Mouse (Mus musculus): Measurements from ENCODE around the gene Zfp260.

Zfp260 gene

DNA sequence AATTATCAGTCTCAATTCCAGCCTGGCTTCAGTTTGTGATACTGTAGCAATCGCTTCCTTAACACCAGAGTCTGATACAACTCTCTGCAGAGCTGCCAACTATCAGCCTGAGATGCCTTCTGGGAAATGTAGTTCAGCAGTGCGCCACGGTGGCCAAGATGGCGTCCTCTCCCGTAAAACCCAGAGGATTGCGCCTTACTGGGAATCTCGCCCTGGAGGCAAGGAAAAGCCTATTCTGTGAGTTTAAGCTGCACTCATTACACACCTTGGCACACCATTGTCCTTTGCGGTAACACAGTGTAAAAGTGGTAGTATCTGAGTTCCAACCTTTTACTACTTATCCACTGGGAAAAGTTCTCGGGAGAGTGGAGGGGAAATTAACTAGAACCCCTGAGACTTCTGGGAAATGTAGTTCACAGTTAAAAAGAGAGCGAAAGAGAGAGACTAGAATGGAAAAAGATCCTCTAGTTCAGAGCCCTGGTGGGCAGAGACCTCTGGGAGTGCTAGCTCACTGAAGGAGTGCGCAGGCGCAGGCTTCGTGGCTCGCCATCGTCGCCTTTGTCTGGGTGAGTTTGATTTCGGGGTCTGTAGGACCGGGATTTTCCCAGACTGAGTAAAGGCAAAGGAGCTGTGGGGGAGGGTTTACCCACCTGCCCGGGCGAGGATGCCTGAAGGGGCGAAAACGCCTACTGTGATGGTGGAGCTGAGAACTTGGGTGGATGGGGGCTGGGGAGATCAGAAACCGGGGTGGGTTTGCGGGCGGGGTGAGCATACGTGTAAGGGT, at the start of gene Zfp260:
Zfp260 (plus strand) TSS at position 132 of the 784 bp plus-strand sequence.
- DNase-seq (ENCODE audit: low read depth, low spot score): peak; percentile 99

DNA sequence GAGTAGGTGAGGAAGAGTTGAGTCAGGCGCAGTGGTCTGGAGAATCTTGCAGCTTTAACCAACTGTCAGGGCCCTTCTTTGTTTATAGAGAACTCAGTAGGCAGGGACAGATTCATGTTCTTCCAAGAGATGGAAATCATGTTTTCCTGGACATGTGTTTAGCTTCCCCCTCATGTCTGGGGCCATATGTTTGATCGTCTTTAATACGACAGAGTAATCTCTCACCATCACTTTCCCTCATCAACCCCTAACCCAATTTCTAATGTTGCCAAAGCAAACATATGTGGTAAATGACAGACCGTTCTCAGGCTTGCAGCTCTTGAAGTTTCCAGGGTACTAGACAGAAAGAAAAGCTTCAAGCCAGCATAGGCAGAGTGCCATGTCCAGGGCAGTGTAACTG, 46.5 kb upstream of the Zfp260 start:
- DNase-seq (ENCODE audit: low read depth, low spot score): no peak

DNA sequence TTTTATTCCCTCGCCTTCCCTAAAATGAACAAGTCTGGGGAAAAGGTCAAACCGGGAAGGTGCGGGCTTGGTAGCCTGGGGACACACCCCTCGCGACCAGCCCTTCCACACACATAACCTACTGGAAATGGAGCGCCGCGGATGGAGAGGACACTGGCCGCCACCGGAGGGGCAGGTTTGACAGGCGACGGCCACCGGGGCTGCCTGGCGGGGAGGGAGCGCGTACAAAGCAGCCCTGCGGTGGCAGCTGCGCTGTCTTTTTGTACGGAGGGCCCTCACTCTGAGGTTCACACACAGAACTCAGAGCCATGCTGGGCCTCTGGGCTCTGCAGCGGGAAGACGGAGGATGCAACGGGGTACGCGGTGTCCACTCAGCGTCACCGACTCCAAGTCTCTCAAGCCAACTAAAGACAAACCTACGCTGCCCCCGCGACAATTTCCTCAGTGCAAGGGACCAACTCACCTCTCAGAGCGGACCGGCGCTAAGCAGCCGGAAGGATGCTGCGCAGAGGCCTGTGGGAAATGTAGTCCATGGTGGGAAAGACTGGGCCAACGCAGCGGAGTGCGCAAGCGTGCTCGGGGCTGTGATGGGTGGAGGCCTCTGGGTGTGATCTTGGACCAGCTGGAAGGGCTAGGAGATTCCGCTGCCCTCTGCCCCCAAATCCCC, 43.6 kb upstream of the Zfp260 start, which contains the start of gene Zfp14:
Zfp14 (minus strand) TSS at position 499 of the 667 bp plus-strand sequence.
- DNase-seq (ENCODE audit: low read depth, low spot score): peak; percentile 93

DNA sequence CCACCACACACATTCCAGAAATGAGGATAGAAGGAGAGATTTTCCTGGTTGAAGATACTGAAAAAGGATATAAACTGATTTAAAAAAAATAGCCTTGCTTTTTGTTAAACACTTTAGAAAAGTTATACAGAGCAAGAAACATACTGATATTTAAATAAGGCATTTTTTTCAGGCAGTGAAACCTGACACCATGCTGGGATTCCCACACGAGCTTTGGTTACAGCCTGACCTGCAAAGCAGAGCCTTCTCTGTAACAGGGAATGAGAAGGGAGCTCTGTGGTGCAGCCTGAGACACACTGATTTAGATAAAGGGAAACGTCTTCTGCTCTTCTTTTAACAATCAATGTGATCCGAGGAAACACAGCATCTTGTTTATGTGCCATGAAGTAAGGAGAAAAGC, 41.0 kb upstream of the Zfp260 start:
- no peak for DNase-seq (ENCODE audit: low read depth, low spot score)

- no peak for DNase-seq (ENCODE audit: low read depth, low spot score)
Observed at GRCm38 (mm10) chr7:30060341-30060740, 34.2 kb upstream of the Zfp260 start.

DNA sequence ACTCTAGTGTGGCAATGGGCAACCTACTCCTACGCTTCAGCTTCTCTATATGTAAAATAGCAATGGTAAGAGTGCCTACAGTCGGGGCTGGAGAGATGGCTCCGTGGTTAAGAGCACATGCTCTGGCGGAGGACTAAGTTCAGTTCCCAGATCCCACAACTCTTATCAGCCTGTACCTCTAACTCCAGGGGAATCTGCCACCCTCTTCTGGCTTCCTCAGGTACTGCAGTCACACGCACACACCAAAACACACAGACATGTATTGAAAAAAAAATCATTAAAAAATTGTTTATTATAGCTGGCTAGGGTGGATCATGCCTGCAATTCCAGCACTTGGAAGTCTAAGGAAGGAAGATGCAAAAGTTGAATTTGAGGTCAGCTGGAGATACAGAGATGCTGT, 32.1 kb upstream of the Zfp260 start:
- peak; percentile 80 for DNase-seq (ENCODE audit: low read depth, low spot score)

DNA sequence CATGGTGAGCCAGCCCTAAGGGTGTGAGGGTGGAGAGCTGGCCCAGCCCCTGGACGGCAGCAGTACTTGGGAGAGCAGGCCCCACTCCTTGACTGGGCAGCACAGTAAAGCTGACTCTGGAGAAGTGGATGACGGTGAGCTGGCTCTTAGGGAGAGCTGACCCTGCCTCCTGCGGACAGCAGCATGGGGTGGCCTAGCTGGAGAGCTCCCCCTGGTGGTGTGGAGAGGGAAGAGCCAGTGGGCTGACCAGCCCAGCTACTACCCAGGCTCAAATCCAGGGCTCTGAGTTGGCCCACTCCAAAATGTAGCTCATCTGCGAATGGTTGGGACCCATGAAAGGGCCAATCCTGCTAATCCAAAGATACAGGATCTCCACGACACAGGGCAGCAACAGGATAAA, 30.0 kb upstream of the Zfp260 start:
- no peak for DNase-seq (ENCODE audit: low read depth, low spot score)

GRCm38 (mm10) chr7:30072146-30073028, 22.2 kb upstream of the Zfp260 start, which contains the start of gene Zfp82:
Zfp82 (minus strand) TSS chr7:30072900.
- DNase-seq (ENCODE audit: low read depth, low spot score): peak; percentile 95

GRCm38 (mm10) chr7:30086524-30086923, 8.1 kb upstream of the Zfp260 start:
- no peak for DNase-seq (ENCODE audit: low read depth, low spot score)

DNA sequence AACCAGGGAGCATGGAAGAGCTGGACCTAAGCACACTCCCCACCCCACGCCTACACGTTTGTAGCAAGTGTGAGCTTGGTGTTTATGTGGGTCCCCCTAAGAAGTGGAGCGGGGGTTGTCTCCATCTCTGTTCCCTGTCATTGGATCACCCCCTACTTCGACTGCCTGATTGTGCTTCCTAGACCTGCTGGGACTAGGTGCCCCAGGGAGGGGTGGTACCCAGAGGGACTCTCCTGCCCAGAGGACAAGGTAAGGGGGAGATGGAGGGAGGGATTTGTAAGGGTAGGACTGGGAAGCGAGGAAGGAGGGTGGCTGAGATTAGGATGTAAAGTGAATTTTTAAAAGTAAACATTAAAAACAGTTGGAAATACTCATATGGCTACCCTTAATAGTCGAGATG, 5.2 kb upstream of the Zfp260 start:
- DNase-seq (ENCODE audit: low read depth, low spot score): no peak

- DNase-seq (ENCODE audit: low read depth, low spot score): peak; percentile 99
Observed at GRCm38 (mm10) chr7:30090092-30090969, 4.2 kb upstream of the Zfp260 start, which contains the start of the genes Gm26920 and Zfp566. Gm26920 (minus strand) TSS chr7:30090410. Zfp566 (minus strand) TSS chr7:30090527.

DNA sequence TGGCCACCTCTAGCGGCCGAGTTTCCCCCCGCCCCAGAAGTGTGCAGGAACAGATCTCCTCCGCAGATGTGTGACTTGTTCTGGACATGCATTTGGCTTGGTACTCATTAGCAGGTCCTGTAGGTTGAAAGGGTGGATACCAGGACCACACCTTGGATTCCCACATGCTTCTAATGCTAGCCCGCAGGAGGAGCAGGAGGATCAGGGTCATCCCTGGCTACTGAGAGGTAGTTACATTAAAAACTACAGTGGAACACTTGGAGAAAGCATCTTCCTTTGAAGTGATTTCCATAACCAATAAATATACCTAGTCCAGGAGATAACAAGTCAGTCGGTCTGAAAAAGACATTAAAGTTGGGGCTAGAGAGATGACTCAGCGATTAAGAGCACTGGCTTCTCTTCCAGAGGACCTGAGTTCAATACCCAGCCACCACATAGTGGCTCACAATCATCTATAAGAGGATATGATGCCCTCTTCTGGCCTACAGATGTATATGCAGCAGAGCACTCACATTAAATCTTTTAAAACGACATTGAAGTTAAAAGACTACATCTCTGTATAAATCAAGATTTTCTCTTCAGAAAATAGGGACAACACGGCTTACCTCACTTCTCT, 3.5 kb upstream of the Zfp260 start:
- DNase-seq (ENCODE audit: low read depth, low spot score): peak; percentile 83

DNA sequence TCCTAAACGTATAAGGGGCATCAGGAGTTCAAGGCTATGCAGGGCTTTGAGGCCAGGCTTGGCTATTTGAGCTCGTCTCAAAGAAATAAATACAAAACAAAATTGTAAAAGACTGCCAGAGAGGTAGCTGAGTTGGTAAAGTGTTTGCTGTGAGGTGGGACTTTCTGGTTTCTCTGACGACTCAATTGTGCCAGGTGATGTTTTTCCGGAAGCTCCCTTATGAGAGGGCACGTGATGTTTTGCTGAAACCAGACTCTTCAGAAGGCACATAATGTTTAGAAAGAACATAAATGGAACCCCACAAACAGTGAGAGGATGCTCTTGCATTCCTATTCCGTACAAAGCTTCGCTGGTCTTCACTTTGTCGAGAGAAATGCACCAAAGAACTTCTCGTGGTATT, 1.9 kb upstream of the Zfp260 start:
- DNase-seq (ENCODE audit: low read depth, low spot score): no peak

- peak; percentile 56 for DNase-seq (ENCODE audit: low read depth, low spot score)
Observed at GRCm38 (mm10) chr7:30093918-30094415, 610 bp upstream of the Zfp260 start.

- no peak for DNase-seq (ENCODE audit: low read depth, low spot score)
Observed at GRCm38 (mm10) chr7:30095551-30096125, 1.1 kb downstream of the Zfp260 start.

- peak; percentile 93 for DNase-seq (ENCODE audit: low read depth, low spot score)
Observed at GRCm38 (mm10) chr7:30099297-30099696, 4.7 kb downstream of the Zfp260 start.

- peak; percentile 73 for DNase-seq (ENCODE audit: low read depth, low spot score)
Observed at GRCm38 (mm10) chr7:30116076-30116475, 21.5 kb downstream of the Zfp260 start.

DNA sequence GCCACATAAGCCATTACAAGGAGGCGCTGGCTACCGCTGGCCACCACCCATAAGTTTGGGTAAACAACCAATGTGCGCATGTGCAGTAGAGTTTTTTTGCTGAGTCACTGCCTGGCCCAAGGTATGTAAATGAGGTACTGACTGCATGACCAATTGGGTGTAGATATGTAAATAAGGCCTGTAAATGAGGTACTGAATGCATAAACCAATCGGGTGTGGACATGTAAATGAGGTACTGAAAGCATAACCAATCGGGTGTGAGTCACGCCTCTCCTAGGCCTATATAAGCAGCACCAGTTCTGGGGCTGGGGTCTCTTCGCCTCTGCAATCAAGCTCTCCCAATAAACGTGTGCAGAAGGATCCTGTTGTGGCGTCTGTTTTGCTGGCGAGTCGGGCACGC, 23.4 kb downstream of the Zfp260 start:
- DNase-seq (ENCODE audit: low read depth, low spot score): peak; percentile 82

DNA sequence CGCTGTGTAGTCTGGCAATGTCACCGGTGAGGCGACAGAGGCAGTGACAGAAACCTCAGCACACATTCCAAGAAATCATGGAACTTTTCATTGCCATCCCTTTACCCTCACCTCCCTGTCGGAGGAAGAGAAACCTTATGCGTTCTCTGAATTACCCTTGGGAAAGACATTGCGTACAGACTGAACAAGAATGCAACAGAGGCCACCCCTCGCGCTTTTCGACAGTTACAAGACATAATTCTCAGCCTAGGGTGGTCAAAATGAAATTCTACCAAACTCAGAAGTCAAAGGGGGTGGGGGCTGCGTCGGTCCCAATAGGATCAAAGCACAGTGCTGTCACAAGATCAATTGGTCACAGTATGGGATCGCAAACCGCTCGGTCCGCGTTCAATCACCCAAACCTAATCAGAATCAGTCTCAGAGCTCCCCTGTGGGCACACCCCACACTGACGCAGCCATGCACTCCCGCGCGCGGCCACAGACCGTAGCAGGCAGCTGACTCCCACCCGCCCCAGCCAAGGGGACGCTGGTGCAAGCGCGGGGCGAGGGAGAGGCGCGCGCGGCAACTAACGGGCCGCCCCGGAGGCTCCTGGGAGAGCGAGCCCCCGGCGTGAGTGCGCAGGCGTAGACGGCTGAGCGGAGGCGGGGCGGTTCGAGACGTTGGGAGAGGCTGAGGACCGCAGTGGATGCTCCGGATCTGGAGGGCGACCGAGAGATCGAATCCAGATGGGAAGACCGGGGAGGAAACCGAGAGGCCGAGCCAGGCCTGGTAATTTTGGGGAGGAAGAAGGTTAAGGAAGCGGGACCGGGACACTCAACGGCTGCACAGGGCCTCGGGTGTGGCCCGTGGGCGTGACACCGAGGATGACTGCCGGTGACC, 27.0 kb downstream of the Zfp260 start, which contains the start of gene Zfp382:
Zfp382 (plus strand) TSS at position 635 of the 880 bp plus-strand sequence.
- peak; percentile 93 for DNase-seq (ENCODE audit: low read depth, low spot score)

All from R1 (cell line).